Mouse (Mus musculus) lung, postnatal 4 days (tissue): Measurements from ENCODE around the gene Atrip.

Experiments
- DNase-seq, 2 experiments: peaks; one replicate each; pipeline ENCODE4 v3.0.0; 2021

Gene Atrip

GRCm38 (mm10) chr9:109031001-109031400 is 42.9 kb downstream of the Atrip start:
- no peak for DNase-seq

GRCm38 (mm10) chr9:109030312-109030711 is 43.6 kb downstream of the Atrip start:
- DNase-seq: peak in 1 of 2 experiments; percentile 14

DNA sequence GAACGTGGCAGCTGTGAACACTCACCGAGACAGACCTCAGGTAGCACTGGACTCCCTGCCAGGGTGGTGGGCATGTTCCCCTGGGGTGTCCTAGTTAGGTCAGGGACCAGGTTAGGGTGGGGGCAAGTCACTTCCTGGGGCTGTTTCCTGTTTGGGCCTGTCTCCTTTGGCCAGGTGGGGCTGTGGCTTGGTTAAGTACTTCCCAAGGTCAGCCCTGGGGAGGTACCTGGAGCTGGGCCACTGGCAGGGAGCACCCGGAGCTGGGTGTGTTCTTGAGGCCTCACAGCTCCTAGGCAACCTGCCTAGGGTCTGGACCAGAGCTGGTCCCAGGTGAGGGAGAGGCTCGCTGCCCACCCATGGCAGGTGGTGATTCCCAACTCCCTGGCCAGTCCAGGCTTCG is 45.0 kb downstream of the Atrip start:
- DNase-seq: peak in 1 of 2 experiments; percentile 20

GRCm38 (mm10) chr9:109028421-109028820 is 45.5 kb downstream of the Atrip start:
- no peak for DNase-seq

DNA sequence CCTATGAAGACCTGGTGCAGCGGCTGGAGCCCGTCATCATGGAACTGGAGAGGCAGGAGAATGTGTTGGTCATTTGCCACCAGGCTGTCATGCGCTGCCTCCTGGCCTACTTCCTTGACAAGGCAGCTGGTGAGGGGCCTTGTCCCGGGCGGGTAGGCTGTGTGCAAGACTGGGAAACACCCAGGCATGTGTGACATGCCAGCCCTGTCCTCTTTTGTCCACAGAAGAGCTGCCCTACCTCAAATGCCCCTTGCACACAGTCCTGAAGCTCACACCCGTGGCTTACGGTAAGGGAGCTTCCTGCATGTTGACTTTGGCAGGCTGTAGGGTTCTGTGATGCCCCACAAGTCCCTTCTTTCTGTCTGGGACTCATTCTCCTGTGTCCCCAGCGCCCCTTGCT is 46.4 kb downstream of the Atrip start:
- peak in 1 of 2 experiments; percentile 25 for DNase-seq

- peak in 1 of 2 experiments; percentile 19 for DNase-seq
These were observed 50.8 kb downstream of the Atrip start for GRCm38 (mm10) chr9:109022866-109023685.

DNA sequence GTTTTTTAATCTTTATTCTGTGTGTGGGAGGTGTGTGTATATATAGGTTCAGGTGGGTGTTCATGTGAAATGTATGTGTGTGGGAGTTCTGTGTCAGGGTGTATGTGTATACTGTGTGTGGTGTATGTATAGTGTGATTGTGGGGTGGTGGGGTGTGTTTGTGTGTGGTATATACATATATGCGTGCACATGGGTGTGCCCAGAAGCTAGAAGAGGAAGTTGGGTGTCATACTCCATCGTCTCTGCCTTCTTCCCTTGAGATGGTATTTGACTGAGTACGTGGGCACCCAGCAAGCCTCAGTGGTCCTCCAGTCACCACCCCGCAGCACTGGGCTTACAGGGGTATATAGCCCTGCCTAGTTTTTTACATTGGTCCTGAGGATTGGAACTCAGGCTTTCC is 52.5 kb downstream of the Atrip start:
- DNase-seq: peak in 1 of 2 experiments; percentile 20

DNA sequence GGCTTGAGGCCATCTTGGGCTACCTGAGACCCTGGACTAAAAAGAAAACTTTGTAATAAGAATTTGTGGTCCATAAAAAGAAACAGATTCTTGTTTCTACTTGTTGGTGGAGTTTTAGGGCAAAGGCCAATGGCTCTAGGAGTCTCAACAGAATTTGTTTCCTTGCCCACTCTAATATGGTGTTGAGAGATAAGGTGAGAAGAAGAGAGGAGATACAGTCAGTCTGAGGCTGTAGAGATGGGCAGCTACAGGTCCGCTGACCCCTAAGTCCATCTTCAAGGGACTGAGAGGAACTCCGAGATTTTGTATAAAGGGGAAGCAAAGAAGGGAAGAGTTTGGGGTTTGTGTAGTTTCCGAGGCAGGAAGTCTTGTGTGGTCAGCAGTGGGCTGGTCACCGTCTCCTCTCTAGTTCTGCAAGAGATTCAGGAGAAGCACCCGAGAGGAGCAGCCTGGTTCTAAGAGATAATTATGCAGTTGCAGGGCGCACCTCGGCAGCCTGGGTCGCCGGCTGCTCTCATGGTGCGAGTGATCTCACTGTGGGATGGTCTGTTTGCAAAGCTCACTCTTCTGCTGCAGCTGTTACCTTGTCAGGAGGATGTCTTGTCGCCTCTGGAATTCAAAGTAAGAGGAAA is 56.8 kb downstream of the Atrip start:
- peak; percentile 39 to 41 for DNase-seq

GRCm38 (mm10) chr9:109015397-109015796 is 58.5 kb downstream of the Atrip start:
- DNase-seq: peak in 1 of 2 experiments; percentile 9

DNA sequence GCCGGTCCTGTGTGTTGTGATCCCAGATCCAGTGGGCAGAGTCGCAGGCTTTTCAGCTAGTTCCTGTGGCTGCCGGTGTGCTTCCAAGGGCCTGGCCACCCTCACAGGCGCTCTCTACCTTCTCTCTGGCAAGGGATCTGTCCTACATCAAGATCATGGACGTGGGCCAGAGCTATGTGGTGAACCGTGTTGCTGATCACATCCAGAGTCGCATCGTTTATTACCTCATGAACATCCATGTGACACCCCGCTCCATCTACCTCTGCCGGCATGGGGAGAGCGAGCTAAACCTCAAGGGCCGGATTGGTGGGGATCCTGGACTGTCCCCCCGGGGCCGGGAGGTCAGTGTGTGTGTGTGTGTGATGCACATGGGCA is 63.6 kb downstream of the Atrip start:
- no peak for DNase-seq

DNA sequence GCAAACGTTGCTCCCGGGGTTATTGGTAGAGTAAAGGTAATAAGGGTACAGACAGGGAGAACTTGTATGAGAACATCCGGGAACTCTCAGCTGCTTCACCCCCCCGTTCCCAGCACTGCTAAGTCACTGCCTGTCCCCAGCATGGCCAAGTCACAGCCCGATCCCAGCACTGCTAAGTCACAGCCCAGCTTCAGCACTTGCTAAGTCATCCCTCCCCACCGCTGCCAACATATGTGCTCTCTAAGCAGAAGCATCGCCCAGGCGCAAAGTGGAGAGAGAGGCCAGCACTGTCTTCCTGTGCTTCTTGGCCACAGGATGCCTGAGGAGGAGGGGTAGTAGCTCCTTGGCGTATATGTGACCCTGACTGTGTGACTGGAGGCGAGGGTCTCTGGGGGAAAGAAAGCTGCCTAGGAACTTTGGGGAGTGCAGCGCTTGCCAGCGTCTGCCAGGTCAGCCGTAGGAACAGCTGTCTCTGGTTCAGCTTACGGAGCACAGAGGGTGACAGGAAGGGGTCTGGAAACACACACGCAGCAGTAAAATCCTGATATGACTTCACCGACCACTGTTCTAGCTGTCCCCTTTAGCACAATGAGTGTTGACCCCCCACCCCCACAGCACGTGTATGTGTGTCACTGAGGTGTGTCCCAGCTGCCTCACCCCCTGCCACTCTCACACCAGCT is 64.1 kb downstream of the Atrip start:
- DNase-seq: no peak

GRCm38 (mm10) chr9:109008994-109009635 is 64.8 kb downstream of the Atrip start:
- DNase-seq: no peak

DNA sequence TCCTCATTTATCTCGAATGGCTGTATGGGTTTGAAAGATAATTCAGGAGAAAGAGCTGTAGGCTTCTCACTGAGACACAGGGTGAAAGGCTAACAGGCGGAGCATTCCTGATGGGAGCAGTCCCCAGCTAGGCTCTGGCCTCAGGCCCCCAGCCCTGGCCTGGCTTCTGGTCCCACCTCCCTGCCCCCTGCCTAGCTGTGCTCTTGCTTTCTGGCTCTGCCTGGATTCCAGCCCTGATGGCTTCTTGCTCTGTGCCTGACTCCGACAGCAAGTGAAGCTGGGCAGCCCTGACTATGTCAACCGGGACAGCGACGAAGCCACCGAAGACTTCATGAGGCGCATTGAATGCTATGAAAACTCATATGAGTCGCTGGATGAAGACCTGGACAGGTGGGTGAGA is 65.8 kb downstream of the Atrip start:
- DNase-seq: peak in 1 of 2 experiments; percentile 17
